Mouse (Mus musculus) ES-E14 (cell line): ENCODE measurements around the gene Pcdh15. TPM values are rescaled to one million over a fixed set of nuclear protein-coding genes. Genes with fewer than 3 reads are reported as not detected.

ENCODE experiments used
- DNase-seq: peaks from one replicate; pipeline ENCODE4 v3.0.0-alpha.2; 2013; ENCODE audit warnings: low read depth, low spot score
- H3K27ac ChIP-seq: 2 replicates; pipeline ENCODE4 v1.5.1; 2012; ENCODE audit warnings: low read depth, mild to moderate bottlenecking, low read length, moderate library complexity, mixed read lengths; ENCODE audit not compliant: poor library complexity, insufficient read depth, severe bottlenecking
- H3K36me3 ChIP-seq: 2 replicates; pipeline ENCODE4 v1.6.1; 2012; ENCODE audit warnings: mild to moderate bottlenecking, low read length, moderate library complexity, mixed read lengths; ENCODE audit not compliant: control insufficient read depth, poor library complexity, insufficient read depth, severe bottlenecking
- H3K4me1 ChIP-seq, 2 experiments: fragments of 150-350 bp in 1 of 2; sonication (generic) in 1 of 2; 2 replicates each; pipeline ENCODE4 v1.6.1; 2012; ENCODE audit warnings: low read length in 2 of 2, mild to moderate bottlenecking in 1 of 2, mixed read lengths in 1 of 2; ENCODE audit not compliant: control insufficient read depth in 2 of 2, insufficient read depth in 2 of 2, poor library complexity in 1 of 2
- H3K4me3 ChIP-seq, 2 experiments: fragments of 150-350 bp in 1 of 2; sonication (generic) in 1 of 2; 2 replicates each; pipeline ENCODE4 v1.5.1; 2012; ENCODE audit warnings: low read length in 2 of 2, low read depth in 1 of 2, mild to moderate bottlenecking in 1 of 2, mixed read lengths in 1 of 2; ENCODE audit not compliant: insufficient read depth in 1 of 2, poor library complexity in 1 of 2, severe bottlenecking in 1 of 2
- H3K9ac ChIP-seq: 2 replicates; pipeline ENCODE4 v1.6.1; 2012; ENCODE audit warnings: low read depth, mild to moderate bottlenecking, low read length, mixed read lengths; ENCODE audit not compliant: poor library complexity, insufficient read depth, severe bottlenecking
- H3K9me3 ChIP-seq: fragments of 150-350 bp; sonication (generic); 2 replicates; pipeline ENCODE4 v1.6.1; 2012; ENCODE audit warnings: low read depth, mild to moderate bottlenecking, low read length; ENCODE audit not compliant: control insufficient read depth, insufficient read depth
- CHD2 ChIP-seq: IDR thresholded peaks from 2 replicates; pipeline ENCODE4 v1.6.1; 2014; ENCODE audit warnings: mild to moderate bottlenecking, low read depth, low read length, inconsistent platforms
- HCFC1 ChIP-seq: IDR thresholded peaks from 2 replicates; pipeline ENCODE4 v1.6.1; 2012; ENCODE audit warnings: low read length, inconsistent platforms, borderline replicate concordance; ENCODE audit not compliant: insufficient read depth
- MAFK ChIP-seq: IDR thresholded peaks from 2 replicates; pipeline ENCODE4 v1.6.1; 2014; ENCODE audit warnings: mild to moderate bottlenecking, low read depth, low read length, inconsistent platforms; ENCODE audit not compliant: insufficient read depth
- ZC3H11A ChIP-seq: IDR thresholded peaks from 2 replicates; pipeline ENCODE4 v1.6.1; 2012; ENCODE audit warnings: low read depth, mild to moderate bottlenecking, inconsistent platforms, low read length, borderline replicate concordance
- ZNF384 ChIP-seq: IDR thresholded peaks from 2 replicates; pipeline ENCODE4 v1.6.1; 2012; ENCODE audit warnings: low read depth, low read length, inconsistent platforms
- in situ Hi-C, 2 experiments: fragments of 600-800 bp; cut with MboI; formaldehyde crosslinking; loops; one replicate each; pipeline ENCODE4 v1.15.1; 2025; ENCODE audit warnings: low sequenced_read_pairs in 2 of 2, inconsistent platforms in 1 of 2; ENCODE audit not compliant: unreplicated experiment in 2 of 2
- total RNA-seq: library from RNA; depleted of rRNA; stranded (reverse); fragments of 300-350 nt; gene quantifications from 2 replicates; pipeline ENCODE4 v1.2.3, GENCODE M21; 2012

The Pcdh15 gene
- total RNA-seq, 1 experiment = 0.04 TPM

GRCm38 (mm10) chr10:73103383-73103994, 4.3 kb downstream of the Pcdh15 start:
- Histone ChIP-seq H3K27ac (no peak overlapping the region), H3K9me3 (no peaks in the 10 kb centered on the region), H3K4me3 (no peak overlapping the region), H3K36me3 (no peaks in the 10 kb centered on the region), H3K4me1 (no peaks in the 10 kb centered on the region), H3K9ac (no peak overlapping the region)
- in situ Hi-C loops = no loop called here
- peak; percentile 20 for DNase-seq
- TF ChIP-seq ZNF384 (no peak), HCFC1 (no peak), MAFK (no peak), ZC3H11A (no peak), CHD2 (no peak)

GRCm38 (mm10) chr10:73105893-73106292, 6.8 kb downstream of the Pcdh15 start:
- H3K9me3 ChIP-seq = no peaks in the 10 kb centered on the region
- H3K27ac ChIP-seq = no peak overlapping the region
- H3K9ac ChIP-seq = no peak overlapping the region
- no peak overlapping the region for H3K4me3 ChIP-seq
- no peaks in the 10 kb centered on the region for H3K36me3 ChIP-seq
- DNase-seq = peak; percentile 45
- no peaks in the 10 kb centered on the region for H3K4me1 ChIP-seq
- TF ChIP-seq ZC3H11A (0 out of 2 replicates have a peak, but pooled peaks have one; percentile 46), MAFK (no peak)
- in situ Hi-C loops = no loop called here

GRCm38 (mm10) chr10:73137985-73138384, 38.8 kb downstream of the Pcdh15 start:
- Histone ChIP-seq H3K27ac (no peak overlapping the region), H3K4me3 (no peak overlapping the region), H3K4me1 (no peaks in the 10 kb centered on the region), H3K9ac (no peak overlapping the region), H3K36me3 (no peaks in the 10 kb centered on the region), H3K9me3 (no peaks in the 10 kb centered on the region)
- no peak for TF ChIP-seq CHD2
- TF ChIP-seq ZNF384 = no peak
- in situ Hi-C loops = no loop called here
- DNase-seq = no peak

- Histone ChIP-seq H3K36me3 (no peaks in the 10 kb centered on the region), H3K27ac (no peak overlapping the region), H3K4me1 (no peaks in the 10 kb centered on the region), H3K9me3 (no peaks in the 10 kb centered on the region), H3K9ac (no peak overlapping the region), H3K4me3 (no peak overlapping the region)
- DNase-seq = no peak
- TF ChIP-seq MAFK (no peak), ZNF384 (no peak), CHD2 (no peak), ZC3H11A (no peak), HCFC1 (no peak)
- in situ Hi-C loops = no loop called here
Observed at GRCm38 (mm10) chr10:73147543-73147942, 48.4 kb downstream of the Pcdh15 start.

GRCm38 (mm10) chr10:73147978-73148377, 48.8 kb downstream of the Pcdh15 start:
- Histone ChIP-seq H3K9me3 (no peaks in the 10 kb centered on the region), H3K4me1 (no peaks in the 10 kb centered on the region), H3K27ac (no peak overlapping the region), H3K9ac (no peak overlapping the region), H3K4me3 (no peak overlapping the region), H3K36me3 (no peaks in the 10 kb centered on the region)
- in situ Hi-C loops = no loop called here
- no peak for TF ChIP-seq ZNF384
- TF ChIP-seq MAFK = no peak
- no peak for TF ChIP-seq ZC3H11A
- no peak for TF ChIP-seq CHD2
- no peak for TF ChIP-seq HCFC1
- no peak for DNase-seq
